Mouse (Mus musculus) limb, embryonic 14.5 days (tissue): ENCODE results near the gene Tmcc3. TPM values are rescaled to one million over a fixed set of nuclear protein-coding genes. Genes with fewer than 3 reads are reported as not detected.

ENCODE experiments used
- ATAC-seq: fragments of 200-750 bp; cut with Nextera tagmentation; 2 replicates; pipeline ENCODE4 v1.8.0; 2017; ENCODE audit warnings: low read depth, moderate number of reproducible peaks, moderate TSS enrichment; ENCODE audit not compliant: low FRiP score
- DNase-seq: peaks from one replicate; pipeline ENCODE4 v3.0.0-alpha.2; 2015; ENCODE audit warnings: low spot score
- H3K27ac ChIP-seq: fragments of 300-500 bp; sonication (generic); replicated peaks from 2 replicates; pipeline ENCODE4 v1.5.1; 2014; ENCODE audit warnings: low read depth, mild to moderate bottlenecking, low read length, moderate library complexity, mixed read lengths
- H3K27me3 ChIP-seq: fragments of 300-500 bp; sonication (generic); 2 replicates; pipeline ENCODE4 v1.6.1; 2014; ENCODE audit warnings: low read length, mixed read lengths; ENCODE audit not compliant: control insufficient read depth, insufficient read depth
- H3K36me3 ChIP-seq: fragments of 300-500 bp; sonication (generic); 2 replicates; pipeline ENCODE4 v1.6.1; 2014; ENCODE audit warnings: mild to moderate bottlenecking, low read length, moderate library complexity, mixed read lengths; ENCODE audit not compliant: control insufficient read depth, insufficient read depth
- H3K4me1 ChIP-seq: fragments of 300-500 bp; sonication (generic); 2 replicates; pipeline ENCODE4 v1.6.1; 2014; ENCODE audit warnings: antibody characterized with exemption, low read length, mixed read lengths; ENCODE audit not compliant: control insufficient read depth, insufficient read depth
- H3K4me2 ChIP-seq: fragments of 300-500 bp; sonication (generic); replicated peaks from 2 replicates; pipeline ENCODE4 v1.6.1; 2014; ENCODE audit warnings: low read depth, mild to moderate bottlenecking, low read length, moderate library complexity; ENCODE audit not compliant: severe bottlenecking
- H3K4me3 ChIP-seq: fragments of 300-500 bp; sonication (generic); replicated peaks from 2 replicates; pipeline ENCODE4 v1.5.1; 2014; ENCODE audit warnings: low read length
- H3K9ac ChIP-seq: fragments of 300-500 bp; sonication (generic); 2 replicates; pipeline ENCODE4 v1.6.1; 2014; ENCODE audit warnings: mild to moderate bottlenecking, low read depth, low read length, moderate library complexity; ENCODE audit not compliant: severe bottlenecking
- H3K9me3 ChIP-seq: fragments of 300-500 bp; sonication (generic); 2 replicates; pipeline ENCODE4 v1.6.1; 2016; ENCODE audit warnings: low read length; ENCODE audit not compliant: control insufficient read depth
- POLR2A ChIP-seq: fragments of 200-500 bp; IDR thresholded peaks from 2 replicates; pipeline ENCODE4 v1.8.0; 2012; ENCODE audit warnings: inconsistent platforms, mild to moderate bottlenecking, moderate library complexity, borderline replicate concordance; ENCODE audit not compliant: insufficient read depth, insufficient read length; ENCODE audit errors: extremely low read depth
- WGBS: fragments of 180-500 bp; shearing (Covaris S2); extraction: QIAGEN DNeasy Blood & Tissue Kit; methylation state at CpG from one replicate; pipeline ENCODE4 v1.1.7; 2014; 5-methylcytosine and 5-hydroxymethylcytosine counted together
- polyA plus RNA-seq, 2 experiments: library from polyadenylated mRNA; depleted of rRNA in 1 of 2; stranded (reverse) in 1 of 2; unstranded in 1 of 2; fragments of >200 nt; fragmentation: Nextera tagmentation in 1 of 2; extraction: Ambion mirVana in 1 of 2; gene quantifications; 2 replicates each; pipeline versions ENCODE4 v1.2.1 to v1.2.3; 2012 to 2014

Gene Tmcc3
- polyA plus RNA-seq, 2 experiments = 10.5 to 18.2 TPM

GRCm38 (mm10) chr10:94496826-94497440 lies 185.2 kb downstream of the Tmcc3 start:
- TF ChIP-seq POLR2A = no peak
- ATAC-seq = no peak
- H3K27ac ChIP-seq = no peak overlapping the region

GRCm38 (mm10) chr10:94500210-94500876 lies 188.6 kb downstream of the Tmcc3 start:
- Histone ChIP-seq H3K4me1 (peaks cover 17% of the 10 kb centered on the region), H3K36me3 (no peaks in the 10 kb centered on the region), H3K27me3 (no peaks in the 10 kb centered on the region), H3K27ac (peak overlapping the region; percentile 59; the same call in 1 of the 2 replicates), H3K9me3 (no peaks in the 10 kb centered on the region), H3K4me2 (peak overlapping the region; percentile 24; the same call in 1 of the 2 replicates), H3K4me3 (no peak overlapping the region), H3K9ac (no peak overlapping the region)
- ATAC-seq (peak; percentile 51; the same call in 1 of the 2 replicates), DNase-seq (peak; percentile 44)
- TF ChIP-seq POLR2A = no peak
- WGBS = 29% methylated on average over 16 of the region's 16 CpGs

More at GRCm38 (mm10) chr10:94496826-94497440, 185.2 kb downstream of the Tmcc3 start:
- no peak for DNase-seq
- Histone ChIP-seq H3K4me3 (no peak overlapping the region), H3K9me3 (no peaks in the 10 kb centered on the region), H3K4me1 (peaks cover 24% of the 10 kb centered on the region), H3K27me3 (no peaks in the 10 kb centered on the region), H3K36me3 (no peaks in the 10 kb centered on the region), H3K4me2 (no peak overlapping the region), H3K9ac (no peak overlapping the region)
- 67% methylated on average over 8 of the region's 8 CpGs for WGBS

- DNase-seq = no peak
- TF ChIP-seq POLR2A = no peak
- no peaks in the 10 kb centered on the region for H3K36me3 ChIP-seq
- H3K4me1 ChIP-seq = peaks cover 13% of the 10 kb centered on the region; the same call in 1 of the 2 replicates
- H3K4me2 ChIP-seq = no peak overlapping the region
- no peak overlapping the region for H3K4me3 ChIP-seq
- H3K9ac ChIP-seq = no peak overlapping the region
- WGBS = 58% methylated on average over 7 of the region's 7 CpGs
- H3K9me3 ChIP-seq = no peaks in the 10 kb centered on the region
- ATAC-seq = no peak
- H3K27ac ChIP-seq = no peak overlapping the region
- no peaks in the 10 kb centered on the region for H3K27me3 ChIP-seq
Measured at GRCm38 (mm10) chr10:94500877-94501273, 189.1 kb downstream of the Tmcc3 start.

GRCm38 (mm10) chr10:94501796-94502195 lies 190.0 kb downstream of the Tmcc3 start:
- H3K4me1 ChIP-seq = peaks cover 9% of the 10 kb centered on the region; the same call in 1 of the 2 replicates
- 80% methylated on average over 10 of the region's 10 CpGs for WGBS
- DNase-seq (no peak), ATAC-seq (no peak)
- H3K9me3 ChIP-seq = no peaks in the 10 kb centered on the region
- H3K36me3 ChIP-seq = no peaks in the 10 kb centered on the region
- no peak for TF ChIP-seq POLR2A
- H3K4me3 ChIP-seq = no peak overlapping the region
- no peaks in the 10 kb centered on the region for H3K27me3 ChIP-seq
- H3K4me2 ChIP-seq = no peak overlapping the region
- H3K9ac ChIP-seq = no peak overlapping the region
- H3K27ac ChIP-seq = no peak overlapping the region

DNA sequence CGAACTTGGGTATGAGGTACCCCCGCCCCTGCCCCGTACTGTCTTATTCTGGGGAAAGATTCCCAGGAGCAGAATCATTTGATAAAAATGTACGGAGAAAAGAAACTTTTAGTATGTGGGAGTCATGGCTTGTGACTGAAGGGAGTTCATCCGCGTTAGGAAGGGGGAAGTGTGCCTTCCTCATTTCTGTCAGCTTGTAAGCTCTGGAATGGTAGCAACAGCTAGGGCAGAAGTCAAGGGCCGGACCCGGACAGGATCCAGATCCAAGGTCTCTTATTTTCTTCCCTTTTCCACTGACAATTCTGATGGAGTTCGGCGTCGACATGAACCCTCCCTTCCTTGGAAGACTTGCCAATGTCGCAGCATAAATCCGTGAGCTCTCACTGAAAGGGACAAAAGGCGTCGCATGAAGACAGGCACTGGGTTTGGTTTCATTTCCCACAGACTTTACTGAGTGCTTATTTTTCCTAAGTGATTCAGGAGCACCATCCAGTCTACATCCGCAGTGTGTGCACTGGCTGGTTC lies 193.6 kb downstream of the Tmcc3 start:
- peaks cover under 1% of the 10 kb centered on the region; the same call in 1 of the 2 replicates for H3K4me1 ChIP-seq
- DNase-seq = no peak
- H3K4me2 ChIP-seq = no peak overlapping the region
- TF ChIP-seq POLR2A = no peak
- no peak for ATAC-seq
- no peaks in the 10 kb centered on the region for H3K36me3 ChIP-seq
- H3K9me3 ChIP-seq = no peaks in the 10 kb centered on the region
- H3K27me3 ChIP-seq = no peaks in the 10 kb centered on the region
- no peak overlapping the region for H3K27ac ChIP-seq
- WGBS = 76% methylated on average over 16 of the region's 16 CpGs
- H3K4me3 ChIP-seq = no peak overlapping the region
- H3K9ac ChIP-seq = no peak overlapping the region
